Mouse (Mus musculus) olfactory bulb, adult 2 months (tissue): ENCODE data around the gene Pola2.

Experiments
- CTCF ChIP-seq: fragments of 200-500 bp; IDR thresholded peaks from 2 replicates; pipeline ENCODE4 v1.5.1; 2012; ENCODE audit warnings: low read depth, mild to moderate bottlenecking, low read length, moderate library complexity; ENCODE audit not compliant: insufficient read depth
- POLR2A ChIP-seq: fragments of 200-500 bp; IDR thresholded peaks from 2 replicates; pipeline ENCODE4 v1.6.1; 2012; ENCODE audit warnings: mild to moderate bottlenecking, low read depth, low read length, moderate library complexity; ENCODE audit not compliant: insufficient read depth

- TF ChIP-seq CTCF (no peak), POLR2A (no peak)
Observed at GRCm38 (mm10) chr19:5999969-6000368, 36.0 kb upstream of the Pola2 start.
